Mouse (Mus musculus): ENCODE measurements at regions not wholly inside any gene's neighbourhood (a gene's known extent, or its start where the extent isn't known, plus 50 kb on each side); places are given as distances from the start of the nearest gene placed in this dataset.

DNA sequence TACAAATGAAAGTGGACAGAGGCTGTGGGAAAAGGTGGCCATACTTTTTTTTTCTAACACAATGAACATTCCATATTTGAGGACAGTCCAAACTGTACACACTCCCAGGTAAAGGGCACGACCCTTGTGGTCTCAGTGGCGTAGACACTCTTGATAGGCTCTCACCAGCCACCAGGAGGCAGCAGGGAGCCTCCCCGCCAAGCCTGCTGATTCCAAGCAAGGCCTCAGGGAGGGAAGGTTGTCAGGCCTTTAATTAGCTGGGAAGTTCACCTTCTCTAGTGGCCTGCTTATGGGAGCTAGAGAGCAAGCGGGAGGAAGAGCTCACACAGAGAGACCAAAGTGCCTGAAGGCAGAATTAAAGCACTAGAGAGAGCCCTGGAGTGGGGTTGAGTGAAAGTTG is 403.7 kb downstream of the Zfp536 start:
- no peak overlapping the region for H3K4me3 ChIP-seq (ENCODE audit: low read depth, low read length)
- H3K4me1 ChIP-seq (ENCODE audit: control insufficient read depth, insufficient read depth, low read length) = no peaks in the 10 kb centered on the region
- no peaks in the 10 kb centered on the region for H3K27me3 ChIP-seq (ENCODE audit: control insufficient read depth, insufficient read depth, low read length)
- no peak overlapping the region for H3K27ac ChIP-seq (ENCODE audit: low read depth, low read length)
- no peaks in the 10 kb centered on the region for H3K9me3 ChIP-seq (ENCODE audit: control insufficient read depth, low read length)
- ATAC-seq (ENCODE audit: low read depth) = no peak
- H3K4me2 ChIP-seq (ENCODE audit: low read depth, low read length) = no peak overlapping the region
- WGBS = 49% methylated on average over 4 of the region's 4 CpGs
- H3K9ac ChIP-seq (replicated peaks; ENCODE audit: low read depth, low read length) = no peak overlapping the region
- H3K36me3 ChIP-seq (ENCODE audit: control insufficient read depth, insufficient read depth, low read length) = no peaks in the 10 kb centered on the region

- peak overlapping the region; percentile 27; the same call in 1 of the 2 replicates for H3K4me2 ChIP-seq (ENCODE audit: low read depth, low read length)
- 10% methylated on average over 11 of the region's 11 CpGs for WGBS
- no peaks in the 10 kb centered on the region for H3K9me3 ChIP-seq (ENCODE audit: control insufficient read depth, low read length)
- no peak overlapping the region for H3K27ac ChIP-seq (ENCODE audit: low read depth, low read length)
- H3K4me1 ChIP-seq (ENCODE audit: control insufficient read depth, insufficient read depth, low read length) = peaks cover 11% of the 10 kb centered on the region; the same call in 1 of the 2 replicates
- H3K27me3 ChIP-seq (ENCODE audit: control insufficient read depth, insufficient read depth, low read length) = no peaks in the 10 kb centered on the region
- peak; percentile 61; the same call in 1 of the 2 replicates for ATAC-seq (ENCODE audit: low read depth)
- no peak overlapping the region for H3K9ac ChIP-seq (replicated peaks; ENCODE audit: low read depth, low read length)
- no peak overlapping the region for H3K4me3 ChIP-seq (ENCODE audit: low read depth, low read length)
- no peaks in the 10 kb centered on the region for H3K36me3 ChIP-seq (ENCODE audit: control insufficient read depth, insufficient read depth, low read length)
Measured at GRCm38 (mm10) chr7:37373864-37374263, 399.6 kb downstream of the Zfp536 start.

GRCm38 (mm10) chr7:37375044-37375443 is 398.4 kb downstream of the Zfp536 start:
- 46% methylated on average over 9 of the region's 9 CpGs for WGBS
- H3K36me3 ChIP-seq (ENCODE audit: control insufficient read depth, insufficient read depth, low read length) = no peaks in the 10 kb centered on the region
- no peaks in the 10 kb centered on the region for H3K9me3 ChIP-seq (ENCODE audit: control insufficient read depth, low read length)
- no peak overlapping the region for H3K27ac ChIP-seq (ENCODE audit: low read depth, low read length)
- H3K4me2 ChIP-seq (ENCODE audit: low read depth, low read length) = no peak overlapping the region
- ATAC-seq (ENCODE audit: low read depth) = no peak
- no peak overlapping the region for H3K4me3 ChIP-seq (ENCODE audit: low read depth, low read length)
- no peaks in the 10 kb centered on the region for H3K27me3 ChIP-seq (ENCODE audit: control insufficient read depth, insufficient read depth, low read length)
- peaks cover 11% of the 10 kb centered on the region; the same call in 1 of the 2 replicates for H3K4me1 ChIP-seq (ENCODE audit: control insufficient read depth, insufficient read depth, low read length)
- no peak overlapping the region for H3K9ac ChIP-seq (replicated peaks; ENCODE audit: low read depth, low read length)

DNA sequence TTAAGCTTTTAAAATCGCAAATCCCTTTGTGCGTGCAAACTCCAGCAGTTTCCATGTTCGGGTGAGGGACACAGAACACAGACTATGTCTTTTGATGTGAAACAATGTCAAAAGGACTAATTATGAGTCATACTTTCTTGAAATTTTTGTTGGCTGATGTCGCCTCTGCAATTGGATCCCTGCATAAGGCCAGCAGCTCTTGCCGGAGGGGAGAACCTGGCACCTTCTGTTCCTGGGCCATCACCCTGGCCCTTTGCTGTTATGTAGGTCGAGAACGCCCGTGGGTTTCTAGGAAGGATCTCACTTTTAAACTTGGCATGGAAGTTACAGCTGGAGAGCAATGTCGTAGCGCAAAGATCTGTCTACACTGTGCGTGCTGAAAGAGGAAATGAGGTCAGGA is 397.9 kb downstream of the Zfp536 start:
- Histone ChIP-seq H3K36me3 (ENCODE audit: control insufficient read depth, insufficient read depth, low read length) (no peaks in the 10 kb centered on the region), H3K9ac (replicated peaks; ENCODE audit: low read depth, low read length) (no peak overlapping the region), H3K27me3 (ENCODE audit: control insufficient read depth, insufficient read depth, low read length) (no peaks in the 10 kb centered on the region), H3K9me3 (ENCODE audit: control insufficient read depth, low read length) (no peaks in the 10 kb centered on the region), H3K4me1 (ENCODE audit: control insufficient read depth, insufficient read depth, low read length) (peaks cover 11% of the 10 kb centered on the region; the same call in 1 of the 2 replicates), H3K4me2 (ENCODE audit: low read depth, low read length) (no peak overlapping the region), H3K27ac (ENCODE audit: low read depth, low read length) (no peak overlapping the region), H3K4me3 (ENCODE audit: low read depth, low read length) (no peak overlapping the region)
- no peak for ATAC-seq (ENCODE audit: low read depth)
- WGBS = 67% methylated on average over 11 of the region's 11 CpGs

DNA sequence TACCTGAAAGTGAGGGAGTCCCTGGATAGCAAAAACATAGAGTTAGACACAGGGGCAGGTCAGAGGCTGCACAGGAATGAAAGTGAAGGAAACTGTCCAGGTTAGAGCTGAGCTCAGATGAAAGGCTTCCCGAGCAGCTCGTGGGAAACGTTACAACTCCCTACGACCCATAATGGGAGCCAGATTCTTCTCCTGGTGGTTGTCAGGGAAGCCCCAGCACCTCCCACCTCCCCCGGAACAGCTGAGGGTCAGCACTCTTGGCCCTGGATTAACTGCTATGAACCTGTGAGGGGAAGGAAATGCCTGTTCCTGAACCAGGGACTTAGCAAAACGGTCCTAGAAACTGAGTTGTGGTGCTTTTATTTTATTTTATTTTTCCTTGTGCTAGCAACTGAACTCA is 397.2 kb downstream of the Zfp536 start:
- Histone ChIP-seq H3K27ac (ENCODE audit: low read depth, low read length) (no peak overlapping the region), H3K4me1 (ENCODE audit: control insufficient read depth, insufficient read depth, low read length) (peaks cover 11% of the 10 kb centered on the region; the same call in 1 of the 2 replicates), H3K27me3 (ENCODE audit: control insufficient read depth, insufficient read depth, low read length) (no peaks in the 10 kb centered on the region), H3K4me3 (ENCODE audit: low read depth, low read length) (no peak overlapping the region), H3K9ac (replicated peaks; ENCODE audit: low read depth, low read length) (no peak overlapping the region), H3K36me3 (ENCODE audit: control insufficient read depth, insufficient read depth, low read length) (no peaks in the 10 kb centered on the region), H3K4me2 (ENCODE audit: low read depth, low read length) (no peak overlapping the region), H3K9me3 (ENCODE audit: control insufficient read depth, low read length) (no peaks in the 10 kb centered on the region)
- WGBS = 10% methylated on average over 6 of the region's 6 CpGs
- ATAC-seq (ENCODE audit: low read depth) = no peak

- WGBS = 39% methylated on average over 19 of the region's 19 CpGs
- H3K4me3 ChIP-seq (ENCODE audit: low read depth, low read length) = no peak overlapping the region
- H3K9ac ChIP-seq (replicated peaks; ENCODE audit: low read depth, low read length) = no peak overlapping the region
- no peaks in the 10 kb centered on the region for H3K9me3 ChIP-seq (ENCODE audit: control insufficient read depth, low read length)
- H3K4me2 ChIP-seq (ENCODE audit: low read depth, low read length) = no peak overlapping the region
- no peaks in the 10 kb centered on the region for H3K36me3 ChIP-seq (ENCODE audit: control insufficient read depth, insufficient read depth, low read length)
- H3K4me1 ChIP-seq (ENCODE audit: control insufficient read depth, insufficient read depth, low read length) = peaks cover 11% of the 10 kb centered on the region; the same call in 1 of the 2 replicates
- ATAC-seq (ENCODE audit: low read depth) = no peak
- H3K27ac ChIP-seq (ENCODE audit: low read depth, low read length) = no peak overlapping the region
- H3K27me3 ChIP-seq (ENCODE audit: control insufficient read depth, insufficient read depth, low read length) = no peaks in the 10 kb centered on the region
Measured at GRCm38 (mm10) chr7:37377889-37378521, 395.4 kb downstream of the Zfp536 start.

- no peak for ATAC-seq (ENCODE audit: low read depth)
- 96% methylated on average over 8 of the region's 8 CpGs for WGBS
- H3K36me3 ChIP-seq (ENCODE audit: control insufficient read depth, insufficient read depth, low read length) = no peaks in the 10 kb centered on the region
- H3K4me3 ChIP-seq (ENCODE audit: low read depth, low read length) = no peak overlapping the region
- no peaks in the 10 kb centered on the region for H3K9me3 ChIP-seq (ENCODE audit: control insufficient read depth, low read length)
- H3K27ac ChIP-seq (ENCODE audit: low read depth, low read length) = no peak overlapping the region
- no peak overlapping the region for H3K9ac ChIP-seq (replicated peaks; ENCODE audit: low read depth, low read length)
- no peak overlapping the region for H3K4me2 ChIP-seq (ENCODE audit: low read depth, low read length)
- no peaks in the 10 kb centered on the region for H3K27me3 ChIP-seq (ENCODE audit: control insufficient read depth, insufficient read depth, low read length)
- no peaks in the 10 kb centered on the region for H3K4me1 ChIP-seq (ENCODE audit: control insufficient read depth, insufficient read depth, low read length)
Measured at GRCm38 (mm10) chr7:37387871-37388270, 385.6 kb downstream of the Zfp536 start.

DNA sequence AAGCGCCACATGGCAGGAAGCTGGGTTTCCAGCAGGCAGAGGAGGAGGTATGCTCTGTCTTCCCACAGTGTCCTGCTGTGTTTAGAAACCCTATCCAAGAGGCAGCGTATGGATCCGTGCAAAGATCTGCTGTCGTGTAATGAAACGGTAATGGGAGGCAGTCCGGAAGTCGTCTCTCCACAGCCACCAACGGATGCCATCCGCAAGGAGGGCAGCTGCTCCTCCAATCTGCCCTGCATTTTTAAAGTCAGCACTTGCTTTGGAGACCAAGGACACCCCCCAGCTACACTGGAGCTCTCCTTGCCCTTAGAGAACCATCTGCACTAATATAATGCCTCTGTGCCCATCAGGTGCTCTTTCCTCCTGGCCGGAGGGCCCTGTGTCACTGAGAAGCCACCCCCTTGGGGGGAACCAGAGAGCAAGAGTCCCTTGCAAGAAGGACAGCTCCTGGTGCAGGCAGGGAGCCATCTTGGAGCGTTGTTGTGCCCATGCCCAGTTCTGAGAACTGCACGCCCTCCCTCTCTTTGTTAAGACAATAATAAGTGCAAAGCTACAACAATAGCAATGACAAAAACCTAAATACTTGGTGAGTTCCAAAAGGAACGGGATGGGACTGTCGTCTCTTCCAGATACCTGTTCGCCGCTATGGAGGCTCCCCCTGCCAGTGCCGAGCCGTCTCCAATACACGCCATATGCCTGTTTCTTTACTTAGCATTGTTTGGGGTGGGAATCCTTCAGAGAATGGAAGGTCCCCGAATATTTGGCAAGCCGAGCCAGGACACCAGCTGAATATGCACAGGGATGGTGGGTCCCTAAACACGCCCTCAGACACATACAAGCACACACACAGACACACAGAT is 384.4 kb downstream of the Zfp536 start:
- Histone ChIP-seq H3K4me3 (ENCODE audit: low read depth, low read length) (no peak overlapping the region), H3K27ac (ENCODE audit: low read depth, low read length) (no peak overlapping the region), H3K36me3 (ENCODE audit: control insufficient read depth, insufficient read depth, low read length) (no peaks in the 10 kb centered on the region), H3K9ac (replicated peaks; ENCODE audit: low read depth, low read length) (no peak overlapping the region), H3K9me3 (ENCODE audit: control insufficient read depth, low read length) (no peaks in the 10 kb centered on the region), H3K27me3 (ENCODE audit: control insufficient read depth, insufficient read depth, low read length) (no peaks in the 10 kb centered on the region), H3K4me1 (ENCODE audit: control insufficient read depth, insufficient read depth, low read length) (no peaks in the 10 kb centered on the region), H3K4me2 (ENCODE audit: low read depth, low read length) (no peak overlapping the region)
- ATAC-seq (ENCODE audit: low read depth) = no peak
- 78% methylated on average over 22 of the region's 22 CpGs for WGBS

GRCm38 (mm10) chr7:37389703-37390087 is 383.7 kb downstream of the Zfp536 start:
- Histone ChIP-seq H3K4me2 (ENCODE audit: low read depth, low read length) (no peak overlapping the region), H3K27me3 (ENCODE audit: control insufficient read depth, insufficient read depth, low read length) (no peaks in the 10 kb centered on the region), H3K4me3 (ENCODE audit: low read depth, low read length) (no peak overlapping the region), H3K4me1 (ENCODE audit: control insufficient read depth, insufficient read depth, low read length) (no peaks in the 10 kb centered on the region), H3K9ac (replicated peaks; ENCODE audit: low read depth, low read length) (no peak overlapping the region), H3K36me3 (ENCODE audit: control insufficient read depth, insufficient read depth, low read length) (no peaks in the 10 kb centered on the region), H3K27ac (ENCODE audit: low read depth, low read length) (no peak overlapping the region), H3K9me3 (ENCODE audit: control insufficient read depth, low read length) (no peaks in the 10 kb centered on the region)
- WGBS = 90% methylated on average over 2 of the region's 2 CpGs
- no peak for ATAC-seq (ENCODE audit: low read depth)

All from neural tube, embryonic 14.5 days (tissue).